Mouse (Mus musculus) CD4-positive, CD25-positive, alpha-beta regulatory T cell, adult 2 months (primary cell): ENCODE measurements around the gene Mrpl12.

Experiments
- DNase-seq: peaks from one replicate; pipeline ENCODE4 v3.0.0-alpha.2; 2012; ENCODE audit warnings: low read depth, low spot score

The Mrpl12 gene

DNA sequence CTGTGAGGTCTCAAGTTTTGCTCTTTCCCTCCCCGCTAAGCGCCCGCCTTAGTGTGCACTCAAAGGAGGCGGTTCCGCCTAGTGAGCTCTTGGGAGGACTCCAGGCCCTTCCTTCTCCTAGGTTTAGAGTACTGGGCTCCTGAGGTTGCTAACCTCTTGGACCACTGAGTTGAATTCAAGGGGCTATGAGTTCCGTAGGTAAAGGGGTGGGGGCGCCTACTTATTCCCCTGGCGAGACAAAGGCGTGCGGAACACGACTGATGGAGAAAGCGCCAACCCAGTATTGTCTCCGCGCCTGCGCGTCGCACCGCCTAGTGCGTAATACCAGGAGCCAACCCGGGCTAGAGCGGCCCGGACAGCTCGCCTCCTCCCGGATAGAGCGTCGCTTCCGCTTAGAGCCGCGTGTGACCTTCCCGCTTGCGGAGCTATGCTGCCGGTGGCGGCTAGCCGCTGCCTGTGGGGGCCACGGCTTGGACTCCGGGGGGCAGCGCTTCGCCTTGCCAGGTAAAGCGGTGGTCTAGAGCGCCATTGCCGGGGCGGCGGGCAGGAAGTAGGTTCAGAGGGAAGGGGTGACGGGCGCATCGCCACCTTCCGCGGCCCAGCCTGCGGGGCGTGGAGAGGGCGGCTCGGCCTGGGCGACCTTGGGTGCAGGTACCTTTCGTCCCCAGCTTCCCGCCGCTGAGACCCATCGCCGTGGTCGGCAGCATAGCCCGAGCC is at the start of gene Mrpl12:
TSS of gene Mrpl12 (plus strand) at position 349 of the 717 bp plus-strand sequence.
- peak; percentile 96 for DNase-seq

GRCm38 (mm10) chr11:120437152-120437856 is 47.1 kb upstream of the Mrpl12 start, which contains the start of gene Nploc4:
Nploc4 (minus strand) TSS chr11:120437708.
- peak; percentile 90 for DNase-seq

GRCm38 (mm10) chr11:120437857-120438385 is 46.5 kb upstream of the Mrpl12 start:
- DNase-seq = no peak

GRCm38 (mm10) chr11:120442344-120442743 is 42.1 kb upstream of the Mrpl12 start, which contains the start of gene Tspan10:
Tspan10 (plus strand) TSS chr11:120442644.
- no peak for DNase-seq

- no peak for DNase-seq
These were observed 41.6 kb upstream of the Mrpl12 start for GRCm38 (mm10) chr11:120442765-120443280.

- DNase-seq = no peak
These were observed 40.3 kb upstream of the Mrpl12 start for GRCm38 (mm10) chr11:120444106-120444505.

- DNase-seq = no peak
These were observed 38.9 kb upstream of the Mrpl12 start for GRCm38 (mm10) chr11:120445475-120445874.

GRCm38 (mm10) chr11:120447179-120447578 is 37.2 kb upstream of the Mrpl12 start:
- no peak for DNase-seq

GRCm38 (mm10) chr11:120452246-120452645 is 32.2 kb upstream of the Mrpl12 start:
- no peak for DNase-seq

GRCm38 (mm10) chr11:120453306-120453705 is 31.1 kb upstream of the Mrpl12 start, which contains the start of gene Pde6g:
Pde6g (minus strand) TSS chr11:120453500.
- no peak for DNase-seq

DNA sequence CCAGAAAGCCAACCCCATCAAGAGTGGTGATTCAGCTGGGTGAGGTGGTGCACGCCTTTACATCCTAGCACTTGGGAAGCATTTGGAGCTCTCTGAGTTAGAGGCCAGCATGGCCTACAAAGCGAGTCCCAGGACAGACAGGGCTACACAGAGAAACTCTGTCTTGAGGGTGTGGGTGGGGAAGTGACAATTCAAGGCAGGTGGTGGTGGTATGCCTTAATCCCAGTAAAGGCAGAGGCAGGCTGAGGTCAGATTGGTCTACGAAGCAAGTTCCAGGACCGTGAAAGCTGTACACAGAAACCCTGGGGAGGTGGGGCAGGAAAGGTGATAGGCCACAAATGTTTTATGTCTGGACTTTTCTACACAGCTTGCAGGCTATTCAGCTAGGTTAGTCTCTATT is 29.4 kb upstream of the Mrpl12 start:
- DNase-seq = no peak

DNA sequence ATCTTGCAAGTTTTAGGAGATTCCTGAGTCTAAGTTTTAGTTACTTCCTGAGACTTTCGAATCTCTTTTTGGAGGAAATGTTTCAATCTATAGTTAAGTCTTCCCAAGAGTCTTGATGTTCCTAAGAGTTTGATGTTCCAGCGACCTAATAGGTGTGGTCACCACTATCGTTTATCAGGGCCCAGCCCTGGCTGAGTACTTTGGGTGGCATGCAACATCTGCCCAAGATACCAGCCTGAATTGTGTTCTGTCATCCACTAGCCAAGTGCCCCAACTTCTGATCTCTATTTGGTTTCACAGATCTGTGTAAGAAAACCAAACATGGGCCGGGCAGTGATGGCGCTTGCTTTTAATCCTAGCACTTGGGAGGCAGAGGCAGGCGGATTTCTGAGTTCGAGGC is 29.0 kb upstream of the Mrpl12 start:
- DNase-seq = no peak

GRCm38 (mm10) chr11:120457370-120457769 is 27.0 kb upstream of the Mrpl12 start:
- no peak for DNase-seq

- DNase-seq = peak; percentile 86
These were observed 26.4 kb upstream of the Mrpl12 start, which contains the start of the genes Oxld1 and Ccdc137 for GRCm38 (mm10) chr11:120457772-120458751. Oxld1 (minus strand) TSS chr11:120458068. Ccdc137 (plus strand) TSS chr11:120458115.

- DNase-seq = peak; percentile 28
These were observed 25.4 kb upstream of the Mrpl12 start for GRCm38 (mm10) chr11:120458847-120459597.

DNA sequence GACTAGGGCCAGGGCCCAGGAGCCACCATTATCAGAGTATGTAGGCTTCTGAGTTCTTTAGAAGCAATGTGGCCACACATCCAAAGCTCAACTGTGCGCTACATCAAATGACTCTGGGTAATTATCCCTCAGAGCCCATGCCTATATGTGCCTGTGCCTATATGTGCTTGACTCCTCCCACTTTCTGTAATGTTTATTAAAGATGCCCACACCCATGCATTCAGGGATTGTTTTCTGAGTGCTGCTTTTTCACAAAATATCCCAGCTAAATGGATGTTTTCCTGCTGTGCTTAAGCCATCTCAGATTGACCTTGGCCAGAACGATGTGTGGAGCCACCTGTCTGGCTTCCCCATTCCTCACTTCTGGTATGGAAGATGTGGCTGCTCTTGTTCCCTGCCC is 20.9 kb upstream of the Mrpl12 start:
- no peak for DNase-seq

- DNase-seq = no peak
These were observed 20.0 kb upstream of the Mrpl12 start for GRCm38 (mm10) chr11:120464365-120464764.

GRCm38 (mm10) chr11:120465521-120465920 is 18.9 kb upstream of the Mrpl12 start:
- DNase-seq = no peak

DNA sequence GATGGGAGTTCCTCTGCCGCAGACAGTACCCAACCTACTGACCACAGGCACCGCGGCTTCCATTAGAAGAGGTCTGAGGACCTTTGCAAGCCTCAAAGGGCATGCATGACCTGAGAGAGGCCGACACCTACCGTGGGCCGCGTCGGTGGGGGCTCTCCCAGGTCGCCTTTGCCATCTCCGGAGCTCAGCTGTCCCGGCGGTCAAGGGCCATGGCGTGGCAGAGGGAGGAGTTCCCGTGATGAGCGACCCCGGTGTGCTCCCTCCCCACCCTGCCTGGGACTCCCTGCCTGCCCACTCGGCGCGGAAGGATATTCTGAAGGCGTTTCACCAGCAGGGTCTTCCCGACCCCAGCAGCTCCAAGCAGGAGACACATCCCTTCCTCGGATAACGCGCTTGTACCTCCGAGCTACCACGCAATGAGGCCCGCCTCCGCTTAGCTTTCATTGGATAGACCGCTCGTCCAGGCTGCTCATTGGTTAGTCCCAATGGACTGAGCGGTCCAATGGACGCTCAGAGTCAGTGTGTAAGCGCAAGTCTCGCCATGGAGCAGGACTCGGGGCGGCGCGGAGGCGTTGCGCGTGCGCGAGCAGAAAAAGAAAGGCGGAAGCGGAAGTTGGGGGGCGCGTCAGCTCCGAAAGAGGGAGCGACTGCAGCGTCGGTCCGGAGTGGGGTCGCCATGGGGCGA is 17.2 kb upstream of the Mrpl12 start, which contains the start of gene Arl16:
TSS of gene Arl16 (minus strand) at position 557 of the 685 bp plus-strand sequence.
- peak; percentile 99 for DNase-seq

- no peak for DNase-seq
These were observed 16.7 kb upstream of the Mrpl12 start for GRCm38 (mm10) chr11:120467736-120468092.
